Mouse (Mus musculus) layer of hippocampus, adult 8-10 months (tissue): ENCODE results near the gene Hspa1a. TPM values are rescaled to one million over a fixed set of nuclear protein-coding genes. Genes with fewer than 3 reads are reported as not detected.
"Not testable (repeated sequence)": the region's sequence is repeated elsewhere in the genome, so short reads cannot be mapped to it uniquely, and the experiment has no call there.

ENCODE experiments used
- DNase-seq, 2 experiments: peaks; one replicate each; pipeline ENCODE4 v3.0.0; 2022; ENCODE audit warnings: low spot score in 2 of 2
- total RNA-seq, 4 experiments: library from RNA; stranded (reverse); gene quantifications; 2 replicates each; pipeline ENCODE4 v1.2.4; 2022

Gene Hspa1a
- total RNA-seq, 4 experiments from 2014 or later = 14.3 to 24.2 (median 19.4) TPM

DNA sequence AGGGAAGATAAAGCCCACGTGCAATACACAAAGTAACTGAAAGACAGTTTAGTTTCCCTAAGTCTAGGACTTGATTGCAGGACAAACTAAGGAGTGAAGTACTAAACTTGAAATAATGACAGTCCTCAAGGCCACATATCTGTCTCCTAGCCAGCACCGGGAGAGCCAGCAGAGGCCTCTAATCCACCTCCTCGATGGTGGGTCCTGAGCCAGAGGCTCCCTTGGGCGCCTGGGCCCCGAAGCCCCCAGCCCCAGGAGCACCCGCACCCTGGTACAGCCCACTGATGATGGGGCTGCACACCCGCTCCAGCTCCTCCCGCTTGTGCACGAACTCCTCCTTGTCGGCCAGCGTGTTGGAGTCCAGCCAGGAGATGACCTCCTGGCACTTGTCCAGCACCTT lies 2.1 kb downstream of the Hspa1a start, which contains the start of gene Gm20481:
Gene Gm20481, plus strand, starts transcription at position 91 of the 400 bp plus-strand sequence.
- not testable (repeated sequence) for DNase-seq

DNA sequence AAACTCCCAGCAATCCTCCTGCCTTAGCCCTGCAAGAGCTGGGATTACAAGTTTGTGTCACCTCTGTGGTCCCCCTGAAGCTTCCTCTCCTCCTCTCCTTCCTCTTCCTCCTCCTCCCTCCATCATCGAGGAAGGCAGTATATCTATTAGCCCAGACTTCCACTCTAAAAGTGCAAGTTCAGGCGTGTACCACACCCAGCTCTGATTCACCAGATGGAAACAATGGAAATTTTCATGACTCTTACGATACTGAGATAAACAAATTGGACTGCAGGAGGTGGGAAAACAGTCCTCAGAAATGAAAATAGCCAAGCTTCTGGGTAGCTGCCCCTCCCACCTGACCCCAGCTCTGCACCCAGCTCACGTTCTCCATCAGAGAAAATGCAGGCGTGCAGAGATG lies 6.3 kb downstream of the Hspa1a start:
- no peak for DNase-seq

DNA sequence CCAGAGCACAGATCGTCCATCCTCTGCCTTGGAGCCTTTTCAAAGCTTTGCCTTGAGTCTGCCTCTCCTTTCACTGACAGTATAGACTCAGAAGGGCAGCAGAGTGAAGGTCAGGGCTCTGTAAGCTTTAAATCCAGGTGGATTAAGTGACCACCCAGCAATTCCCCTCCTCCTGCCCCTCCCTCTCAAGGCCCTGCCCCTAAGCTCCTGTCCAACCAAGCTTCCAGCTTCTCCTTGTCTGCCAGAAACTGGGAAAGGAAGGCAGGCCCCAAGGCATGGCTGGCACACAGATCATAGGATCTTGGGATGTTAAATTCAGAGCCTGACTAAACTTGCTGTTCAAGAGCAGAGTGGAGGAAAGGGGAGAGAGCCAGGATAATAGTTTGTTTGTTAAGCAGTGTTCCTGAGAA lies 7.3 kb downstream of the Hspa1a start:
- DNase-seq = no peak

DNA sequence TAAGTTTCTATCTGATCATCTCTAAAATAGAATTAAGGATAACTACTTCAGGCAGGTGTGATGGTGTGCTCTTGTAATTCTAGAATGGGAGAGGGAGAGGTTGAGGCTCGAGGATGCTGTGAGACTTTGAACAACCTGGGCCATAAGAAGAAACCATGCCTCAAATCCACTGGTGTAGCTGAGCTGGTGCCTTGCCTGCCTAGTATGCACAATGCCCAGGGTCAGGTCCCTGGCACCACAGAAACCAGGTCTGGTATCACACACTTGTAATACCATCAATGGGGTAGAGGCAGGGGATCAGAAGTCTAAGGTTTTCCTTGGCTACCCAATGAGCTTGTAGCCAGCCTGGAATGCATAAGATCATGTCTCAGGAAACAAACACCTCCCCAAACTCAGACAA lies 9.1 kb downstream of the Hspa1a start:
- DNase-seq = no peak

DNA sequence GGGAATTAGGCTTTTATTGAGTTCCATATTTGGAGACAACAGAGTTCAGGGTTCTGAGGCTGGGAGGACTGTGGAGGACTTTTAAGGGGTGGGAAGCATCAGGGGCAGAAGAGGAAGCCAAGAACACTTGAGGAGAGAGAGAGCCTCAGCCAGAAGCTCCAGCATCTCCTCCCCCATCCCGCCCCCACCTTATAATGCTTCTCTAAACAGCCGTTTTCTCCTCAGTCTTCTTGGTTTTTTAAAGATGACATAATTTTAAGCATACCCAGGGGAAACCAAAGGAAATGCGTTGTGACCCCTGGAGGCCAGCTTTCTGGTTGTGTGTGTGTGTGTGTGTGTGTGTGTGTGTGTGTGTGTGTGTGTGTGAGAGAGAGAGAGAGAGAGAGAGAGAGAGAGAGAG lies 9.8 kb downstream of the Hspa1a start:
- DNase-seq = no peak

DNA sequence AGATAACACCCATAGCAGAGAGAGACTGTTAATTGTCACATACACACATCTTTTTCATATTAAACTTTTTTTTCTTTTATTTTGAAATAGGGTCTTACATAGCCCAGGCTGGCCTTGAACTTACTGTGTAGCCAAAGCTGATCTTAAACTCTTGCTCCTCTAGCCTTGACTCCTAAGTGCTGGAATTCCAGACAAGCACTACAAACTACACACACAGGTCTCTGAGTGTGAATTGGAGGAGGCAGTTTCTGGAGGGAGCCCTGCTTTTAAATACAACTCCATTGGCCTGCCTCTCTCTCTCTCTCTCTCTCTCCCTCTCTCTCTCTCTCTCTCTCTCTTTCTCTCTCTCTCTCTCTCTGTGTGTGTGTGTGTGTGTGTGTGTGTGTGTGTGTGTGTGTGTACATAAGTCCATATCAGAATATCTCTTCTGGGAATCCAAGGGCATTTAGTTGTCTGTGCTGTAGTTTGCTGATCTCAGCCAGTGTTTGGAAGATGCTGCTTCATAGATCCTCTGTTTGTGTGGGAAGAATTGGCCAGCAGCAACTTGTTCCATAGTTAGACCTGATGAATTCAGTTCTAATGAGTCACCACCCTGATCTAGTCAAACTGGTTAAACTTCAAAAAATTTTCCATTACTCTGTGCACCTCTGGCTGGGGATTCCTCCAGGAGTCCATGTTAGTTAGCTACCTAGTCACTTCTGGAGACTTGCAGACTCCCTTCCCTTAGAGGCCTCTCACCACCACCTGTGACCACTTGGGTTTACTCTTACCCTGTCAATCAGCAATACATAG lies 11.1 kb downstream of the Hspa1a start:
- DNase-seq = no peak

DNA sequence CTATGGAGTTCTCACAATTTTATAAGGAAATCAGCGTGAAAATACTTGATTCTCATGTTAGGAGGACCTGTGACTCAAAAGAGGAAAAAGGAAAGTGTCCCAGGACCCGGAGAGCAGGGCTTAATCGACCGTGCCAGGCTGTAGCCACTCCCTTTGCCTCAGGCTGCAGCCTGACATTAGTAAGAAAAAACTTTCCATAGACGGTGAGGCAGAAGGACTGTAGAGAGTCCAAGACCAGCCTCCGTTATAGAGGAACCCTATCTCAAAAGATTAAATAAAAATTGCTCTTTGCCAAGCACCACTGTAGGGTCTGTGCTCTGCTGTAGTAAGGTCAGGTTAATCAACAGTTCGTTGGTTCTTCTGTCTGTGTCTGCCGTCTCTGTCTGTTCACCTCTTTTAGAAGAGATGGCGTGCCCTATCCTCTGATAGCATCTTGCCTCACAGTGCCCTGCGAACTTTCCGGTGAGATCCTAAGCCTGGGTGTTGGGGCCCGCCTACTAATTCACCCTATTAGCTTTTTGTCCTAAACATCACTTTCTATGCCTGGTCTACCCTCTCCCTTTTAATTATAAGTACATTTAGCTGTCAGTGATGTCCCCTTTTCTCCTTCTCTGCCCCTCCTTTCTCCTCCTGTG lies 12.0 kb downstream of the Hspa1a start:
- DNase-seq = no peak

DNA sequence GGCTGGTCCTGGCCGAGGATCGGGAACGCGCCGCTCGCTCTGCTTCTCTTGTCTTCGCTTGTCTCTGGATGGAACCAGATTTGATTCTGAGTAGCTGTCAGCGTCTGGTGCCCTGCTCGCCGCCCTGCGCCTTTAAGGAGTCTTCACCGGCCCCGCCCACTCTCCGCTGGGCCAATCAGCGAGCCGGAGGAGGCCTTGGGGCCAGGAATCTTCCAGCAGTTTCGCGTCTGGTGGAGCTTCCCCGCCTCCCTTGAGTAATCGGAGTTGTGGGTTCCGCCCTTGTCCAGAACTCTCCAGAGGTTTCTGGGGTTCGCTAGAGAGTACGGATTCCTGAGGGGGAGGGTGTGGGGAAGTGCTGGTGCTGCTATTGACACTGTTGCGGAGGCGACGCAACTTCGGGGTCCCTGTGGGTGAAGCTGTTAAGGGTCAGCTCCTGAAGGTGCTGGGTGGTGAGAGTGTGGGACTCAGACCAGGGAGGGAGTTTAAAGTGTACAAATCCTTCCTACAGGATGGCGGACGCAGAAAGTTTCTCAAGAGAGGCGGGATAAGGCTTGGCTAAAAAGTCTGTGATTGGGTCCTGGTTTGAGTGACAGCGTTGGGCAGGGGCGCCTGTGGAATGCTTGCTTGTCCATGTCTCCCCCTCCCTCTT lies 12.7 kb downstream of the Hspa1a start, which contains the start of gene Hspa1b:
Gene Hspa1b, minus strand, starts transcription at position 109 of the 649 bp plus-strand sequence.
- peak; percentile 74 to 82 for DNase-seq

DNA sequence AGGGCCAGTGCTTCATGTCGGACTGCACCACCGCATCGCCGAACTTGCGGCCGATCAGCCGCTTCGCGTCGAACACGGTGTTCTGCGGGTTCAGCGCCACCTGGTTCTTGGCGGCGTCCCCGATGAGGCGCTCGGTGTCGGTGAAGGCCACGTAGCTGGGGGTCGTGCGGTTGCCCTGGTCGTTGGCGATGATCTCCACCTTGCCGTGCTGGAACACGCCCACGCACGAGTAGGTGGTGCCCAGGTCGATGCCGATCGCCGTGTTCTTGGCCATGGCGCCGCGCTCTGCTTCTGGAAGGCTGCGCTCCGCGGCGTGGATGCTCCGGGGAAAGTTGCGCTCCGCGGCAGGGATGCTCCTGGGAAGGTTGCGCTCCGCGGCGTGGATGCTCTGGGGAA lies 13.2 kb downstream of the Hspa1a start:
- not testable (repeated sequence) for DNase-seq

DNA sequence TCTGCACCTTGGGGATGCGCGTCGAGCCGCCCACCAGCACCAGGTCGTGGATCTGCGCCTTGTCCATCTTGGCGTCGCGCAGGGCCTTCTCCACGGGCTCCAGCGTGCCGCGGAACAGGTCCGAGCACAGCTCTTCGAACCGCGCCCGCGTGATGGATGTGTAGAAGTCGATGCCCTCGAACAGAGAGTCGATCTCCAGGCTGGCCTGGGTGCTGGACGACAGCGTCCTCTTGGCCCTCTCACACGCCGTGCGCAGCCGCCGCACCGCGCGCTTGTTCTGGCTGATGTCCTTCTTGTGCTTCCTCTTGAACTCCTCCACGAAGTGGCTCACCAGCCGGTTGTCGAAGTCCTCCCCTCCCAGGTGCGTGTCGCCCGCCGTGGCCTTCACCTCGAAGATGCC lies 14.0 kb downstream of the Hspa1a start:
- DNase-seq = not testable (repeated sequence)

DNA sequence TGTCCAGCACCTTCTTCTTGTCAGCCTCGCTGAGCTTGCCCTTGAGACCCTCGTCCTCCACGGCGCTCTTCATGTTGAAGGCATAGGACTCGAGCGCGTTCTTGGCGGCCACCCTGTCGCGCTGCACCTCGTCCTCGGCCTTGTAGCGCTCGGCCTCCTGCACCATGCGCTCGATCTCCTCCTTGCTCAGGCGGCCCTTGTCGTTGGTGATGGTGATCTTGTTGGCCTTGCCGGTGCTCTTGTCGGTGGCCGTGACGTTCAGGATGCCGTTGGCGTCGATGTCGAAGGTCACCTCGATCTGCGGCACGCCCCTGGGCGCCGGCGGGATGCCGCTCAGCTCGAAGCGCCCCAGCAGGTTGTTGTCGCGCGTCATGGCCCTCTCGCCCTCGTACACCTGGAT lies 14.7 kb downstream of the Hspa1a start:
- not testable (repeated sequence) for DNase-seq

DNA sequence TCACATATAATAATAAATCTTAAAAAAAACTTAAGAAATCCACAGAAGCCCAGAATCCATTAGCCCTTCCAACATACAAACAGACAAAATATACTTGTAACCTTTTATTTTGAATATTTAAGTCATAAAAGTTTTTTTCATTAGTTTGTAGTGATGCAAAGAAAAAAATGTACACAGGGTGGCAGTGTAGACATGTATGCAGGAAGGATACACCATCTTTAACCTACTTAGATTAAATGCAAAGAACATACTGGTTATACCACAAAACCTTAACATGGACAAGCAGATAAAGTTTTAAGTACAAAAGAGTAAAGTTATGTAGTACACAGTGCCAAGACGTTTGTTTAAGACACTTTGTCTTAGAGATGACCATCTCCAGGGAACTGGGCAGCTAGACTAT lies 15.6 kb downstream of the Hspa1a start:
- DNase-seq = no peak

DNA sequence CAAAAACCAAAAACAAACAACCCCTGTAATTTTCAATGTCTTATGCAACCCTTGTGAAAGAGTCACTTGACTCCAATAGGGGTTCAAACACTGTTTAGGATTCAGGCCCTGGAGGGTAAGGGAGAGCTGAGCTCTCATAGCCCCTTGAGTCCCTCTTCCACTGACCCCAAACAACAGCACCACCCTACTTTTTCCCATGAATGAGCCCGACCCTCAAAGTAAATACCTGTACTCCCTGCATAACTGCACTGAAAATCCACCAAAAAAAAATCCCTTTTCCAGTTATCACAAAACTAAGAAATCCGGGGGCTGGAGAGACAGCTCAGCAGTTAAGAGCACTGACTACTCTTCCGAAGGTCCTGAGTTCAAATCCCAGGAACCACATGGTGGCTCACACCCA lies 16.1 kb downstream of the Hspa1a start:
- DNase-seq = no peak

DNA sequence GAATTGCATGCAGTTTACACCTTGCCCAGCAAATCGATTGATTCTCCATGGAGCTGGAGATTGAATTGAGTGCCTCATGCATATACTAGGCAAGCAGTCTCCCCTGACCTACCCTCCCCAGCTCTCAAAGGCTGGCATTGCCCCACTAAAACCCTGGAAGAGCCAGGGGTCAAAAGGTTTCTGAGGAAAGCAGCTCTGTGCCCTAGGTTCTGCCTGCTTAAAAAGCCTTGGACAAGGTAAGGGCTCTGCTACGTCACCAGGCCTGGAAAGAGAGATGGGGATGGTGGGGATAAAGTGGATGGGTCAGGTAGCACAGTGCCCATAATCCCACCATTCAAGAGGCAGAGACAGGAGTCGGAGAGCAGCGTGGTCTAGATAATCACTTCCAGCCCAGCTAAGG lies 17.1 kb downstream of the Hspa1a start:
- no peak for DNase-seq

DNA sequence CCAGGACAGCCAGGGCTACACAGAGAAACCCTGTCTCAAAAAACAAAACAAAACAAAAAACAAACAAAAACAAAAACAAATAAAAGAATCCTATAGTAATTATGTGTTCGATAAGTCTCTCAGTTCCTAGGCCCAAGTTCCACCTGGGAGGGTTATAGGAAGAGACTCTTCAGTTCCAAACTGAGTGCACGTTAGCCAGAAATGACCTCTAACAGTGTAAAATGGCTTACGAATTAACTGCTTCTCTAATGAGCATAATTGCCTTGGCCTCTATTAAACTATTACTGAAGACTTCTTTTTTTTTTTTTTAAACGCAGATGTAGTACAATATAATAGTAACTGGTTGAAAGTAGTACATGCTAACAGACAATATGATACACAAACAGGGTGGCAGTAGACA lies 18.1 kb downstream of the Hspa1a start:
- DNase-seq = no peak

DNA sequence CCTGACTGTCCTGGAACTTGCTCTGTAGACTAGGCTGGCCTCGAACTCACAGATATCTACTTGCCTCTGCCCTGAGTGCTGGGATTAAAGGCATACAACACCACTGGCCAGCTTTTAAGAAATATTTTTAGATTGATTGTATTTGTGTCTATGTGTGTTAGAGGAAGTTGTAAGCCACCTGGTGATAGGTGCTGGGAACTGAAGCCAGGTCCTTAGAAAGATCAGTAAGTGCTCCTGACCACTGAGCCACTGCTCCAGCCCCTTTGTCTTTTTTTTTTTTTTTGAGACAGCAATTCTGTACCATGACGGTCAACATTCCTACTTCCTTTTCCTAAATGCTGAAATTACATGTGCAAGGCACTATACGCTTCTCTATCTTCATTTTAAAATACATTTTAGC lies 18.7 kb downstream of the Hspa1a start:
- no peak for DNase-seq

DNA sequence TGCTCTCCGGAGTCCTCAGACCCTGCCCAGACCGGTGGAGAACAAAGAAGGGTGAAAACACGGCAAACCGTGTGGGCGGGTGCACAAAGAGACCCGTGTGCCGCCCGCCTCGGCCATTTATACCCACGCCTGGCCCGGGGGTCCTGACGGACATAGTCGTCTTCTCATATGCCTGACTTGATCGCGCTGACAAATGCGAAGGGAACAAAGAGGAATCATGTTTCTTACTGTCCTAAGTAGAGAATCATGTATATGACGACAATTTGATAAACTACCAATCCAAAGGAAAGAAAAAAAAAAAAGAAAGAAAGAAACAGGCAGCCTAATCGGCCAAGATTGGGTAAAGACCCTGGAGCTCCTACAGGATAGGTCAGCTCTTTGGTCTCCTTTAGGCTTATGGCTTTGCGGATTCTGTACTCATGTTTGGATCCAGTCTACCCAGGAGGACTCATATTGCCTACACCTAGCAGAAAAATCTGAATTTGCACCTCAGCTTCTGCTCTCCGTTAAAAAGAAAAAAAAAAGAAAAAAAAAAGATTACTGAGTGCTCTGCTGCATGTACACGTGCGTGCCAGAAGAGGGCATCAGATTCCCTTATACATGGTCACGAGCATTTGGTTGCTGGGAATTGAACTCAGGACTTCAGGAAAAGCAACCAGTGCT lies 19.4 kb downstream of the Hspa1a start:
- DNase-seq = peak in 1 of 2 experiments; percentile 79

DNA sequence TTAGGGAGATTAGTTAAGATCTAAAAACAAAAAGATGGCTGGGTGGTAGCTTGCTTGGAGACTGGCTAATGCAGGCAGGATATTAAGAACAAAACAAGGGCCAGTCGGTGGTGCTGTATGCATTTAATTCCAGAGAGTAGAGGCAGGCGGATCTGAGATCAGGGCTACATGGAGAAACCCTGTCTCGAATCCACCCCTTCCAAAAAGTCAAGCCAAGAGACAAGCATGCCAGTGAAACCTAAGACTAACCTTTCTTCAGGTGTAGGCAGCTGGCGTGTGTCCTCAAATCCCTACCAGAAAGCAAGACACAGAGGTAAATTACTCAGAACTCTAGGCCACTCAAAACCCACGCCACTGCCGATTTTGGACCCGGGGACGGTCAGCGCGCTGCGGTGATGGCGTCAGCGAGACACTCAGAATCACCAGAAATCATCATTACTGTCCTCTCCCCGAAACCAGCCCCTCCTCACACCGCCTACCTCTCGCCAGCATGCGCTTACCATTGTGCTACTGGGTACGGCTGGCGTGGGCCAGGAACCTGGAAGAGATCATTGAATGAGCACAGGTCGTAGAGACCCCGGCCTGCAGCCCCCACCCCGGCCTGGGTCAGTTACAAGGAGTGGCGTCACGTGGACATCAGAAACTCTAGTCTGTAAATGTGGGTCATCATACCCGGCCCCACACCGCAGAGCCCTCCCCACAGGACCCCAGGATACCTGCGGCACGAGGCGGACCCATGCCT lies 20.1 kb downstream of the Hspa1a start:
- peak in 1 of 2 experiments; percentile 51 for DNase-seq

DNA sequence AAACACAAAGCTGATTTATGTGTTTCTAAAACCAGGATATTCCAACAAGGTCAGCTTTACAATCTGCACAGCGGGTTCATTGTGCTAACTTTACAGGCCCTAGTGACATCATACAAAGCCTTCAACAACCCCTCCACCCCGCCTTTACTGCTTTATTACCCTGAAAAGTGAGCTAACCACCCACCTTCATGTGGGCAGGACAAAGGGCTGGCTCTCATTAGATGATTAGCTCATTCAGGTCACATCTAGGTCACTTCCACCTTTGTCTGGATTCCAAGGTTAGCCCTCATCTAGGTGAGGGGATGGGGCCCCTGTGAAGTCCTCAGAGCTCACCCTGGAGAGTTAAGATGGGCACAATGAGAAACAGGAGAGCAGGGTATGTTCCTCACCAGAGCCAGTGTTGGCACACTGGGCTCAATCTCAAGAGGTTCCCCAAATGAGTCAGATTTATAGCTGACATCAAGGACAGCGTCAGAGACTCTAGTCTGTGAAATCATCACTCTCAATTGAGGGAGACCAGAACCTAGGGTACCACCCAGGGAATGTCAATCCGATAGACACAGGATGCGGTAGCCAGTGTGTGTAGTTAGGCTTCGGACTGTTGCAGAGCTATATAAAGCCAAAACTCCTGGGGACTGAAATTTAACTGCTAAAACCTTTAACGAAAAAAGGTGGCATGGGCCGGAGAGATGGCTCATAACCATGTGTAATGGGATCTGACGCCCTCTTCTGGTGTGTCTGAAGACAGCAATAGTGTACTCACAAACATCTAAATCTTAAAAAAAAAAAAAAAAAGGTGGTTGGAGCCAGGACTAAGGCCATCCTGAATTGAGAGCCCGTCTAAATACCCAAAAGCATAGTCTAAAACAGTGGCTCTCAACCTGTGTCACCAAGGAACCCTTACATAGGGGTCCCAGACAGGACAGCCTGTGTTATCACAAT lies 21.2 kb downstream of the Hspa1a start:
- no peak for DNase-seq

DNA sequence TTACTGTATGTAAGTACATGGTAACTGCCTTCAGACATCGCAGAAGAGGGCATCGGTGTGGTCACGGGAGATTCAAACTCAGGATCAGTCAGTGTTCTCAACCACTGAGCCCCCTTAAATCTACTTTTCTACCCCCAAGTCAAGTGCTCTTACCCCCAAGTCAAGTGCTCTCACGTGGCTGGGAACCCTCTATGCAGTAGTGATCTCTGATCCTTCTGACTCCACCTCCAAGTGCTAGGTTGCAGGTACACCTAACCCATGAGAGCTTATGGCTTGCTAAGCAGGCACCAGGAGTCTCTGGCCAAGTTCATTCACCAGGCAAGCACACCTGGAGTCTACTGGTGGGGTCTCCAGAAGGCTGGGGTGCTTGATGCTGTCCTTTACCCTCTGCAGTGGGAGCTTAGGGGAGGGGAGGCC lies 22.4 kb downstream of the Hspa1a start:
- DNase-seq = no peak
